ENCODE assay signal across 12 mouse cellular contexts in the genomic region with DNA sequence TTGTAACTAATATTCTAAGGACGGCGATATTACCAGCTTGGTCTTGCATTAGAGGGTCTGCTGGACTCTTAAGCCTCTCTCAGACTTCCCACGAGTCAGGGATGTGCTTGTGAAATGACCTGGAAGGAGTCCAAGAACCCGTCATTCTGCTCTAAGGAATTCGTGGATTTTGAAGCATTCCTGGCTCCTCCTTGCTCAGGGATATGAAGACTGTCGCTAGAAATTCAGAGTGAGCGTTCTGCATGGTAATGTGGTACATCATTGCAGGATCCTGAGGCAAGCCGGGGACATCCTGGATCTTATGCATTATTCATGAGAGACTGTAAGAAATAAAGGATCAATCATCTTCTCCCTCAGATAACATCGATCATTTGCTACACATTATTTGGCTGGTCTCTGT.
DNase-seq lines count a peak whose midpoint lies in the region; ATAC-seq and TF ChIP-seq lines count a peak whose summit lies in the region.
"Had no signal": no experiment of that assay in that cellular context is flagged by ENCODE, and none has a peak within 500 bp of the region (broad histone marks: within the 10 kb centered on the region; RNA-seq: fewer than 3 reads in every experiment).

No protein-coding gene starts in this region.

- H3K27me3 ChIP-seq in hindbrain, embryonic 12.5 days: no peaks in the 10 kb centered on the region
- H3K27me3 ChIP-seq in midbrain, embryonic 16.5 days (ENCODE audit: control insufficient read depth, insufficient read depth, low read depth, low read length): no peaks in the 10 kb centered on the region
- H3K27me3 ChIP-seq: limb, embryonic 15.5 days had no signal

- H3K4me1 ChIP-seq in hindbrain, embryonic 12.5 days: peaks cover 8% of the 10 kb centered on the region
- H3K4me1 ChIP-seq in midbrain, embryonic 16.5 days (ENCODE audit: control insufficient read depth, insufficient read depth, low read length): peaks cover 14% of the 10 kb centered on the region
- H3K4me1 ChIP-seq: heart, embryonic 10.5 days; limb, embryonic 15.5 days had no signal

- no peak for TF ChIP-seq CTCF in gastrocnemius, adult 2 months (IDR thresholded peaks at IDR 0.05)

- H3K4me2 ChIP-seq in hindbrain, embryonic 12.5 days (replicated peaks): peak overlapping the region; percentile 4; the same call in 1 of the 2 replicates
- H3K4me2 ChIP-seq in midbrain, embryonic 16.5 days (ENCODE audit: low read length): peak overlapping the region; percentile 27; the same call in 1 of the 2 replicates
- H3K4me2 ChIP-seq: limb, embryonic 15.5 days had no signal

- 0 out of 2 replicates have a peak, but pooled peaks cover under 1% of the 10 kb centered on the region for H3K9me3 ChIP-seq in hindbrain, embryonic 12.5 days (replicated peaks)
- no peaks in the 10 kb centered on the region for H3K9me3 ChIP-seq in midbrain, embryonic 16.5 days (replicated peaks; ENCODE audit: control insufficient read depth, low read length, poor library complexity, severe bottlenecking)
- H3K9me3 ChIP-seq: heart, embryonic 10.5 days; limb, embryonic 15.5 days had no signal

- DNase-seq in adrenal gland, postnatal 14 days: peak; percentile 5
- no peak for DNase-seq in adrenal gland, postnatal 36 days
- peak; percentile 7 to 19 for DNase-seq in left cerebral cortex, adult 9 months (ENCODE audit: low spot score in 2 of 2)
- no peak for DNase-seq in left cerebral cortex, postnatal 36 days (ENCODE audit: low spot score in 2 of 2)
- no peak for DNase-seq in gastrocnemius, adult 2 months
- no peak for DNase-seq in cerebellum, adult 11 months
- DNase-seq: kidney, adult 2 months had no signal

- no peak overlapping the region for H3K4me3 ChIP-seq in hindbrain, embryonic 12.5 days
- no peak overlapping the region for H3K4me3 ChIP-seq in midbrain, embryonic 16.5 days (ENCODE audit: low read depth, low read length)
- no peak overlapping the region for H3K4me3 ChIP-seq in gastrocnemius, adult 2 months
- H3K4me3 ChIP-seq: heart, embryonic 10.5 days; limb, embryonic 15.5 days; myocyte had no signal

- WGBS in hindbrain, embryonic 12.5 days: 41% methylated on average over 9 of the region's 9 CpGs
- 27% methylated on average over 9 of the region's 9 CpGs for WGBS in midbrain, embryonic 16.5 days

- peak; percentile 91 for ATAC-seq in hindbrain, embryonic 12.5 days (ENCODE audit: low FRiP score)
- ATAC-seq in midbrain, embryonic 16.5 days: peak; percentile 91

- intact Hi-C loops in left cerebral cortex, postnatal 36 days (cut with DNase I): no loop called here
- intact Hi-C loops in gastrocnemius, adult 2 months (cut with DNase I): no loop called here

- H3K9ac ChIP-seq in hindbrain, embryonic 12.5 days: no peak overlapping the region
- H3K9ac ChIP-seq in midbrain, embryonic 16.5 days (ENCODE audit: low read depth, low read length): no peak overlapping the region
- H3K9ac ChIP-seq: limb, embryonic 15.5 days had no signal

- no peaks in the 10 kb centered on the region for H3K36me3 ChIP-seq in hindbrain, embryonic 12.5 days
- H3K36me3 ChIP-seq in midbrain, embryonic 16.5 days (ENCODE audit: control insufficient read depth, insufficient read depth, low read length): no peaks in the 10 kb centered on the region
- H3K36me3 ChIP-seq: heart, embryonic 10.5 days; limb, embryonic 15.5 days had no signal

- peak overlapping the region; percentile 75 for H3K27ac ChIP-seq in hindbrain, embryonic 12.5 days
- H3K27ac ChIP-seq in midbrain, embryonic 16.5 days (ENCODE audit: low read length): peak overlapping the region; percentile 65; the same call in 1 of the 2 replicates
- no peak overlapping the region for H3K27ac ChIP-seq in gastrocnemius, adult 2 months
- H3K27ac ChIP-seq: heart, embryonic 10.5 days; limb, embryonic 15.5 days had no signal

Comparison
In these comparisons a context has a peak if more than half of its experiments do, and no peak if none do; other contexts are left out.
1. DNase-seq: peak in adrenal gland, postnatal 14 days (single experiment) and left cerebral cortex, adult 9 months (2 of 2); none in adrenal gland, postnatal 36 days (0 of 2), left cerebral cortex, postnatal 36 days (0 of 2), gastrocnemius, adult 2 months (single experiment) and cerebellum, adult 11 months (single experiment).